Mouse (Mus musculus): ENCODE results near the gene Pld6. TPM values are rescaled to one million over a fixed set of nuclear protein-coding genes. Genes with fewer than 3 reads are reported as not detected.
A peak's percentile ranks its signal among the peaks of the same experiment; 100 is the strongest.

Pld6 gene
- 3.8 TPM in 2 replicates for polyA plus RNA-seq (2016; fragmentation: Nextera tagmentation; extraction: Ambion mirVana)

GRCm38 (mm10) chr11:59787199-59787781, at the start of gene Pld6:
Pld6 (minus strand) TSS chr11:59787645.
- under 1% methylated on average over 51 of the region's 51 CpGs for WGBS
- Histone ChIP-seq H3K27ac (peak within 1 kb of the TSS; percentile 78), H3K4me3 (peak within 1 kb of the TSS; percentile 62), H3K9me3 (no peaks in the 10 kb centered on the region), H3K27me3 (ENCODE audit: poor library complexity, severe bottlenecking) (peaks cover 25% of the 10 kb centered on the region), H3K36me3 (replicated peaks) (peaks cover 15% of the 10 kb centered on the region), H3K4me1 (peaks cover 19% of the 10 kb centered on the region)
- peak; percentile 69 for DNase-seq (ENCODE audit: extremely low spot score, low spot score)

- Histone ChIP-seq H3K4me1 (no peaks in the 10 kb centered on the region), H3K27me3 (ENCODE audit: poor library complexity, severe bottlenecking) (no peaks in the 10 kb centered on the region), H3K36me3 (replicated peaks) (peaks cover 100% of the 10 kb centered on the region), H3K27ac (no peak overlapping the region), H3K9me3 (no peaks in the 10 kb centered on the region), H3K4me3 (no peak overlapping the region)
- no peak for DNase-seq (ENCODE audit: extremely low spot score, low spot score)
- 88% methylated on average over 3 of the region's 3 CpGs for WGBS
Measured at GRCm38 (mm10) chr11:59821625-59822024, 34.2 kb upstream of the Pld6 start.

- 98% methylated on average over 3 of the region's 3 CpGs for WGBS
- Histone ChIP-seq H3K9me3 (no peaks in the 10 kb centered on the region), H3K27me3 (ENCODE audit: poor library complexity, severe bottlenecking) (no peaks in the 10 kb centered on the region), H3K27ac (no peak overlapping the region), H3K4me1 (peaks cover 5% of the 10 kb centered on the region; the same call in 1 of the 2 replicates), H3K36me3 (replicated peaks) (peaks cover 77% of the 10 kb centered on the region), H3K4me3 (no peak overlapping the region)
- DNase-seq (ENCODE audit: extremely low spot score, low spot score) = no peak
Measured at GRCm38 (mm10) chr11:59817916-59818315, 30.5 kb upstream of the Pld6 start.

GRCm38 (mm10) chr11:59815482-59816065, 28.1 kb upstream of the Pld6 start:
- Histone ChIP-seq H3K27ac (no peak overlapping the region), H3K4me1 (peaks cover 16% of the 10 kb centered on the region), H3K9me3 (no peaks in the 10 kb centered on the region), H3K4me3 (no peak overlapping the region), H3K27me3 (ENCODE audit: poor library complexity, severe bottlenecking) (no peaks in the 10 kb centered on the region), H3K36me3 (replicated peaks) (peaks cover 53% of the 10 kb centered on the region)
- no peak for DNase-seq (ENCODE audit: extremely low spot score, low spot score)
- 89% methylated on average over 6 of the region's 6 CpGs for WGBS

DNA sequence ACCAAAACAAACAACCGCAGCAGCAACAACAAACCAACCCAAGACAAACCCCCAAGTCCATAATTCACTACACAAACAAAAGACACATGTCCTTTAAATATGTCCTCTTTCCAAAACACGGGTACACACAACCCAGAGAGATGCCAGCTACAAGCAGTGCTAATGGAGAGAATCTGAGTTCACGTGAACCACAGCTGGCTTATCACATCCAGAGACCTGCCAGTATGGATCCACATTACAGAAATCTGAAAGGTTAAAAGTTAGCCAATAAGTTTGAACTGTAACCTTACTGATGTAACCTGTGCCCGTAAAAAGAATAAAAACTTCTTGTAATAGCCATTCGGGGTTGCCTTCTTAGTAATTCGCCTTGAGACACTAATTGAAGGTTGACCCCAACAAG, 27.5 kb upstream of the Pld6 start:
- 92% methylated on average over 6 of the region's 6 CpGs for WGBS

GRCm38 (mm10) chr11:59814311-59814710, 26.9 kb upstream of the Pld6 start:
- peaks cover 23% of the 10 kb centered on the region for H3K4me1 ChIP-seq
- DNase-seq (ENCODE audit: extremely low spot score, low spot score) = no peak
- peaks cover 41% of the 10 kb centered on the region for H3K36me3 ChIP-seq (replicated peaks)
- no peaks in the 10 kb centered on the region for H3K9me3 ChIP-seq
- H3K27ac ChIP-seq = no peak overlapping the region
- WGBS = 78% methylated on average over 1 of the region's 1 CpGs
- H3K4me3 ChIP-seq = no peak overlapping the region
- no peaks in the 10 kb centered on the region for H3K27me3 ChIP-seq (ENCODE audit: poor library complexity, severe bottlenecking)

More for the DNA sequence above, 27.5 kb upstream of the Pld6 start:
- DNase-seq (ENCODE audit: extremely low spot score, low spot score) = no peak
- Histone ChIP-seq H3K4me1 (peaks cover 18% of the 10 kb centered on the region), H3K36me3 (replicated peaks) (peaks cover 47% of the 10 kb centered on the region), H3K9me3 (no peaks in the 10 kb centered on the region), H3K27ac (no peak overlapping the region), H3K4me3 (no peak overlapping the region), H3K27me3 (ENCODE audit: poor library complexity, severe bottlenecking) (no peaks in the 10 kb centered on the region)

- 81% methylated on average over 3 of the region's 3 CpGs for WGBS
- no peak for DNase-seq (ENCODE audit: extremely low spot score, low spot score)
Measured at GRCm38 (mm10) chr11:59813276-59813675, 25.8 kb upstream of the Pld6 start.

DNA sequence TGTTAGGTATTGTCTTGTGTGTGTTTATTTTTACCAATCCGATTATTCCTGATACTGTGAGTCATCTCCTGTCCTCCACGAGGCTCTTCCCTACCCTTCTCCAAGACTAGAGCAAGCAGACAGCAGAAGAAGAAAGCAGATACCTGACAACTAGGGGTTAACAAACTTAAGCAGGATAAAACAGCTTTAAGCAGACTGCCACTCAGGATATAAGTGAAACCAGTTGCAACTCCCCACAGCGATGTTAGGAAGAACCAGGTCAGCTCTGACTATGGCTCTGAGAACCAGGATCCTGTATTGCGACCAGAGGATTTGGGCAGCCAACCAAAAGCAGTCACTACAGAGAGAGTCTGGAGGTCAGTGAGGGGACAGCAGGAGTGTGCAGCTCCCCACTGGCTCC, 23.8 kb upstream of the Pld6 start:
- DNase-seq (ENCODE audit: extremely low spot score, low spot score) = no peak
- WGBS = 80% methylated on average over 4 of the region's 4 CpGs
- Histone ChIP-seq H3K9me3 (no peaks in the 10 kb centered on the region), H3K27ac (no peak overlapping the region), H3K4me3 (no peak overlapping the region), H3K4me1 (peaks cover 36% of the 10 kb centered on the region), H3K27me3 (ENCODE audit: poor library complexity, severe bottlenecking) (no peaks in the 10 kb centered on the region), H3K36me3 (replicated peaks) (peaks cover 25% of the 10 kb centered on the region)

More at GRCm38 (mm10) chr11:59813276-59813675, 25.8 kb upstream of the Pld6 start:
- Histone ChIP-seq H3K27ac (no peak overlapping the region), H3K27me3 (ENCODE audit: poor library complexity, severe bottlenecking) (no peaks in the 10 kb centered on the region), H3K4me3 (no peak overlapping the region), H3K4me1 (peaks cover 34% of the 10 kb centered on the region), H3K36me3 (replicated peaks) (peaks cover 30% of the 10 kb centered on the region), H3K9me3 (no peaks in the 10 kb centered on the region)

- no peaks in the 10 kb centered on the region for H3K27me3 ChIP-seq (ENCODE audit: poor library complexity, severe bottlenecking)
- H3K27ac ChIP-seq = peak overlapping the region; percentile 99
- no peaks in the 10 kb centered on the region for H3K9me3 ChIP-seq
- WGBS = 68% methylated on average over 14 of the region's 14 CpGs
- peaks cover 36% of the 10 kb centered on the region for H3K4me1 ChIP-seq
- H3K36me3 ChIP-seq (replicated peaks) = peaks cover 25% of the 10 kb centered on the region
- DNase-seq (ENCODE audit: extremely low spot score, low spot score) = no peak
- H3K4me3 ChIP-seq = peak overlapping the region; percentile 87
Measured at GRCm38 (mm10) chr11:59810480-59811158, 23.2 kb upstream of the Pld6 start.

DNA sequence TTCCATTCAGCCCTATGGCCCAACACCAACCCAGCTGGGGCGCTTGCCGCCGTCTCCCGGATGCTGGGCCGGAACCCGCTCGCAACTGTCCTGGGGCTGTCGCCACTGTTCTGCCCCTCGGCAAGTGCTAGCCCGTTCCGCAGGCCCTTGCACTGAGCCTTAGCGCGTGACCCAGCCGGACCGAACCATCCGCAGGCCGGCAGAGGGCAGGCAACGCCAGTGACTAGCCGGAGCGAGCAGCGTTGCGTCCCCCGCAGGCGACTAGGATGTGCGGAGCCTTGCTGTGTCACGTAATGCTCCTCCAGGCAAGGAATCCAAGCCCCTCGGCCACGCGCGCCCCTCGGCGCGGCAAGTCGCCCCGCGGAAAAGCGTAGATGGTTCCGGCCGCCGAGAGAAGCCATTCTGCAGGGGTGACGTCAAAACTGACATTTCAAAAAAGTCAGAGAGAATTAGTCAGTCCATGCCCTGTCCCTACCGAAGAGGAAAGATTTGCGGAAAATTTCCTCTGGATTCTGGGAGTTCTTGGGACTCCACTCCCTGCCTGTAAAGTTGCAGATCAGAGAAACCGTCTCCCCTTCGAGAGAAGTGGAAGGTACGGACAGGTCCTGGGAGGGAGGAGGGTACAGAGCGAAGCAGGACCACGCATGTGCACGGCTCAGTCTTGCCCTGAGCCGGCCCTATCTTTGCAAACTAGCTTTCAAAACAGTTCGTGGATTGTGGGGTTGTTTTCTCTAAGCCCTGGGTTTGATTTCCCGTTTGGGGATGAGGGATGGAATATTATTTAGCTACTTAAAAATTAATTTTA, 22.4 kb upstream of the Pld6 start, which contains the start of gene Flcn:
Gene Flcn (minus strand): TSS at position 347 of the 805 bp plus-strand sequence.
- H3K9me3 ChIP-seq = no peaks in the 10 kb centered on the region
- WGBS = under 1% methylated on average over 52 of the region's 52 CpGs
- H3K4me3 ChIP-seq = peak within 1 kb of the TSS; percentile 87
- H3K36me3 ChIP-seq (replicated peaks) = peaks cover 29% of the 10 kb centered on the region
- H3K4me1 ChIP-seq = peaks cover 36% of the 10 kb centered on the region
- H3K27me3 ChIP-seq (ENCODE audit: poor library complexity, severe bottlenecking) = no peaks in the 10 kb centered on the region
- peak; percentile 84 for DNase-seq (ENCODE audit: extremely low spot score, low spot score)
- H3K27ac ChIP-seq = peak within 1 kb of the TSS; percentile 99

- H3K36me3 ChIP-seq (replicated peaks) = peaks cover 36% of the 10 kb centered on the region
- H3K27me3 ChIP-seq (ENCODE audit: poor library complexity, severe bottlenecking) = no peaks in the 10 kb centered on the region
- H3K4me1 ChIP-seq = peaks cover 32% of the 10 kb centered on the region
- peak overlapping the region; percentile 99 for H3K27ac ChIP-seq
- H3K4me3 ChIP-seq = peak overlapping the region; percentile 87
- no peaks in the 10 kb centered on the region for H3K9me3 ChIP-seq
- WGBS = 2% methylated on average over 15 of the region's 15 CpGs
- no peak for DNase-seq (ENCODE audit: extremely low spot score, low spot score)
Measured at GRCm38 (mm10) chr11:59809071-59809669, 21.7 kb upstream of the Pld6 start.
